Mouse (Mus musculus) testis, adult 2 months (tissue): ENCODE results near the gene Gm12695.

ENCODE experiments used
- CTCF ChIP-seq: fragments of 200-500 bp; IDR thresholded peaks from 2 replicates; pipeline ENCODE4 v1.5.1; 2012; ENCODE audit warnings: low read depth, mild to moderate bottlenecking, inconsistent platforms, low read length, moderate library complexity; ENCODE audit not compliant: control insufficient read depth, insufficient read depth, insufficient replicate concordance
- POLR2A ChIP-seq: fragments of 200-500 bp; IDR thresholded peaks from 2 replicates; pipeline ENCODE4 v1.6.1; 2012; ENCODE audit warnings: low read depth, mild to moderate bottlenecking, inconsistent platforms, low read length, moderate library complexity; ENCODE audit not compliant: control insufficient read depth

DNA sequence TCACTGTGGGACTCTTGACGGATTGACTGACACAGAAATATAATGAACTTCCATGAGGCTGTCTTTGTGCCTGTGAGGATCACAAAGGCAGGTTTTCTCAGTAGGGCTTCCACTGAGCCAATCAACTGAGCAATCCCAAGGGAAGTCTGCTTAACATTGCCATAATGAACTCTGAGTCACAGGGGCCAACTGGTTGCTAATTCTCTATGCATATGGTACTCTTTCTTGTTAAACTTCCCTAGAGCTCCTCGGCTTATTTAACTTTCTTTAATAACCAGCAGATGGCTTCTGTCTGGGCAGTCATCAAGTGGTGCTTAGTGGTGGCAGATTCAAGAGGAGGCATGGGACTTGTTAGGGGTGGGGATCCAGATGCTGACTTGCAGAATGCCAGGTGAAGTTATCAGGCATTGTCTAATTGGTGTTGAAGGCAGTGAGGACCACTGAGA is 97.6 kb downstream of the Gm12695 start:
- TF ChIP-seq CTCF (no peak), POLR2A (no peak)
